Mouse (Mus musculus): ENCODE data around the gene Uck2. TPM values are rescaled to one million over a fixed set of nuclear protein-coding genes. Genes with fewer than 3 reads are reported as not detected.

The Uck2 gene
- polyA plus RNA-seq, 1 experiment, result 160 TPM

DNA sequence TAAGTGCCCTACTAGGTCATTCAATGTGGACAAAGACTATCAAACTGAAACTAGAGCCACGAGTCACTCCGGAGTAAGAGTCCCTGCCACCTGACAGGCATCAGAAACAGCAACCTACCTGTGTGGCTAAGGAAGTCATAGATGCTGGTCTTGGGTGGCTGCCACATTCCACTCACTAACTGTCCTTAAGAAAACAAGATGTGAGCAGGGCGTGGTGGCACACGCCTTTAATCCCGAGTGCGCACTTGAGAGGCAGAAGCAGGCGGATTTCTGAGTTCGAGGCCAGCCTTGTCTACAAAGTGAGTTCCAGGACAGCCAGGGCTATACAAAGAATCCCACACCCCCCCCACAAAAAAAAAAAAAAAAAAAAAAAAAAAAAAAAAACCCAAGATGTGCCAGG lies 35.2 kb downstream of the Uck2 start:
- Histone ChIP-seq H3K27ac (ENCODE audit: control insufficient read depth, insufficient read depth, low read depth, low read length) (no peak overlapping the region), H3K4me3 (ENCODE audit: control insufficient read depth, low read depth, low read length) (no peak overlapping the region), H3K4me1 (ENCODE audit: control insufficient read depth, insufficient read depth, low read length) (no peaks in the 10 kb centered on the region; the same call in 1 of the 2 replicates), H3K27me3 (ENCODE audit: control insufficient read depth, insufficient read depth, low read length) (no peaks in the 10 kb centered on the region), H3K36me3 (ENCODE audit: control insufficient read depth, insufficient read depth, low read length) (no peaks in the 10 kb centered on the region)
- TF ChIP-seq CTCF (IDR thresholded peaks at IDR 0.05; ENCODE audit: control insufficient read depth, insufficient read depth, insufficient replicate concordance, low read depth, low read length) (no peak), POLR2A (IDR thresholded peaks at IDR 0.05; ENCODE audit: control insufficient read depth, low read depth, low read length) (no peak)

DNA sequence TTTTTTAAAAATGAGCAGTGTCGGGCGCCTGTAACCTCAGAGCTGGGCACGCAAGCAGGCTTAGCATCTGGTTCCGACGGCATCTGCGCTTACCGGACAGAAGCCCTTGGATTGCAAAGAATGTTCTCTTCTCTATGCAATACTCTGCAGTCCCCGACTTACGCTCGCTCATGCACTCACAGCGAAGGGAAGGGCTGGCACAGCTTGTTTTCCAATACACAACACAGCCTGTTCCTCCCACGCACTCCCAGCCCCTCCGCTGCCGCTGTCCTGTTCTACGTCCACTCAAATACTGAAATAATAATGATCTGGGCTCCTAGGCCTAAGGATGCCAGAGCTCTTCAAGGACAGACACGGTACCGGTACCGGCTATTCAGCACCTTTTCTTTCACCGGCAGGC lies 35.9 kb downstream of the Uck2 start:
- Histone ChIP-seq H3K36me3 (ENCODE audit: control insufficient read depth, insufficient read depth, low read length) (no peaks in the 10 kb centered on the region), H3K27ac (ENCODE audit: control insufficient read depth, insufficient read depth, low read depth, low read length) (no peak overlapping the region), H3K4me3 (ENCODE audit: control insufficient read depth, low read depth, low read length) (no peak overlapping the region), H3K27me3 (ENCODE audit: control insufficient read depth, insufficient read depth, low read length) (no peaks in the 10 kb centered on the region), H3K4me1 (ENCODE audit: control insufficient read depth, insufficient read depth, low read length) (no peaks in the 10 kb centered on the region; the same call in 1 of the 2 replicates)
- no peak for TF ChIP-seq CTCF (IDR thresholded peaks at IDR 0.05; ENCODE audit: control insufficient read depth, insufficient read depth, insufficient replicate concordance, low read depth, low read length)
- TF ChIP-seq POLR2A (IDR thresholded peaks at IDR 0.05; ENCODE audit: control insufficient read depth, low read depth, low read length), result no peak

DNA sequence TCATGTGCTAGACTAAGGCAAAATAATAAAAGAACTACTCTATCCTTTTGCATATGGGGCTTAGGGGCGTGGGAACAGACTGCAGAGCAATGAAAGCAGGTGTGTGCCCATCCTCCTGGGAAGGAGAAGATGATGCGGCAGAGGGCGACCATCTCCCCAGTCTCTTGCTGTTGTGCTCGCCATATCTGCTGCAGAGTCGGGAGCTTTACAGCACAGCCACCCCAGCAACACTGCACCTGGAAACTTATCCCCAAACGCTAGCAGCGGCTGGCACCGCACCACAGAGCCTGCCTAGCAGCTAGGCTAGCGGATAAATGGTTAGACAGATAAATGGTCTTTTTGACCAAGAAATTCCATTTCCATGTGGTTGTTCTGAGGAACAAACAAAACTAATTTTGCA lies 37.2 kb downstream of the Uck2 start:
- H3K4me3 ChIP-seq (ENCODE audit: control insufficient read depth, low read depth, low read length), result no peak overlapping the region
- H3K36me3 ChIP-seq (ENCODE audit: control insufficient read depth, insufficient read depth, low read length), result no peaks in the 10 kb centered on the region
- no peak overlapping the region for H3K27ac ChIP-seq (ENCODE audit: control insufficient read depth, insufficient read depth, low read depth, low read length)
- TF ChIP-seq CTCF (IDR thresholded peaks at IDR 0.05; ENCODE audit: control insufficient read depth, insufficient read depth, insufficient replicate concordance, low read depth, low read length) (no peak), POLR2A (IDR thresholded peaks at IDR 0.05; ENCODE audit: control insufficient read depth, low read depth, low read length) (no peak)
- no peaks in the 10 kb centered on the region; the same call in 1 of the 2 replicates for H3K4me1 ChIP-seq (ENCODE audit: control insufficient read depth, insufficient read depth, low read length)
- no peaks in the 10 kb centered on the region for H3K27me3 ChIP-seq (ENCODE audit: control insufficient read depth, insufficient read depth, low read length)

DNA sequence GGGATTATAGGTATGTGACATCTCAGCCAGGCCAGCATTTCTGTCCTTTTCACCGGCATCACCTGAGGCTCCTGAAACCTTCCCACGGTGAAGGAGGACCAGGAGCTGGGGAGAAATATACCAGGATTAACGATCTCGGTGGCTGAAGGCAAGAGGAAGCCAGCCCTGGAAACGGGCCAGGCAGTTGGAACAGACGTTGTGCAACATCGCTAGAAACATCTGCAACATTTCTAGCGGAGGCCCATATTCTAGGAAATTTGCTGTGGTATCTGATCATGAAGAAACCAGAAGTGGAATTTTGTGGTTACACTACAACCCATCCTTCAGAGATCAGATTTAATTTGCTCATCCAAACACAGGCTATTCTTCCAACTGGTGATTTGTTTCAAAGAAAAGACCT lies 38.1 kb downstream of the Uck2 start:
- no peak for TF ChIP-seq POLR2A (IDR thresholded peaks at IDR 0.05; ENCODE audit: control insufficient read depth, low read depth, low read length)
- Histone ChIP-seq H3K4me3 (ENCODE audit: control insufficient read depth, low read depth, low read length) (no peak overlapping the region), H3K27me3 (ENCODE audit: control insufficient read depth, insufficient read depth, low read length) (no peaks in the 10 kb centered on the region), H3K27ac (ENCODE audit: control insufficient read depth, insufficient read depth, low read depth, low read length) (no peak overlapping the region), H3K36me3 (ENCODE audit: control insufficient read depth, insufficient read depth, low read length) (no peaks in the 10 kb centered on the region), H3K4me1 (ENCODE audit: control insufficient read depth, insufficient read depth, low read length) (no peaks in the 10 kb centered on the region; the same call in 1 of the 2 replicates)

DNA sequence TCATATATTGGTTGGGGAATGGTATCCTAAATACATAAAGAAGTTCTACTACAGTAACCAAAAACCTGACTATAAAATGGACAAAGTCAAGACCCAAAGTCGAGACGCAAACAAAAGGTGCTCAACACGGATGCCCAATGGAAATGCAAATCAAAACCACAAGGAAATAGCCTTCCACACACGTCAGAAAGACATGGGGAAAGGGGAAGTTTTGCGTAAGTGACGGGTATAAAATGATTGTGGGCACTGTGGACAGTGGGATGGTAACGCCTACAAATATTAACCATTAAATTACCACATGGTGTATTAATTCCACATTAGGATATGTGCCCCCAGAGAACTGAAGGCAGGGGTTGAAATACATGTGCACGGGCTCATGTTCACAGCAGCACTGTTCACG lies 38.8 kb downstream of the Uck2 start:
- Histone ChIP-seq H3K27ac (ENCODE audit: control insufficient read depth, insufficient read depth, low read depth, low read length) (no peak overlapping the region; the same call in 1 of the 2 replicates), H3K4me3 (ENCODE audit: control insufficient read depth, low read depth, low read length) (no peak overlapping the region)

DNA sequence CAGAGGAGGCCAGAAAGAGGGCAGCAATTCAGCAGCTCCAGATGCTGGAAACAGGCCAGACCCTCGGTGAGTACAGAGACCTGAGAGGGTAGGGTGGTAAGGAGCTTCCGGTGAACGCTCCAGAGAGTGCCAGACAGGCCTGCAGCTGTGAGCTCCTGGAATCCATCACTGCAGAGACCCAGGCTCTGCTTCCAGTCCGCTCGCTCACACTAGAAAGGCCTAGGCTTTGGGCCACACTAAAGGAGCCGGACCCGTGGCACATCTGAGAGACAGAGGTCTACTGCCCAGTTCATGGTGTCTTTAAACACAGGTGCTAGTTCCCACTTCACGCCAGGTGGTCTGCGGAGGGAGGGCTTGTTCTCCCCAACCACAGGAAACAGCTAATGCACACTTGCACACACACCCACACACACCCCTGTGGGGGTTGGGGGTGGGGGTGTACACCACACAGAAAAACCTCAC lies 39.9 kb downstream of the Uck2 start:
- no peak overlapping the region for H3K27ac ChIP-seq (ENCODE audit: control insufficient read depth, insufficient read depth, low read depth, low read length)

More for the DNA sequence above, 38.8 kb downstream of the Uck2 start:
- TF ChIP-seq POLR2A (IDR thresholded peaks at IDR 0.05; ENCODE audit: control insufficient read depth, low read depth, low read length), result no peak
- no peak for TF ChIP-seq CTCF (IDR thresholded peaks at IDR 0.05; ENCODE audit: control insufficient read depth, insufficient read depth, insufficient replicate concordance, low read depth, low read length)
- Histone ChIP-seq H3K4me1 (ENCODE audit: control insufficient read depth, insufficient read depth, low read length) (no peaks in the 10 kb centered on the region; the same call in 1 of the 2 replicates), H3K36me3 (ENCODE audit: control insufficient read depth, insufficient read depth, low read length) (no peaks in the 10 kb centered on the region), H3K27me3 (ENCODE audit: control insufficient read depth, insufficient read depth, low read length) (no peaks in the 10 kb centered on the region)

DNA sequence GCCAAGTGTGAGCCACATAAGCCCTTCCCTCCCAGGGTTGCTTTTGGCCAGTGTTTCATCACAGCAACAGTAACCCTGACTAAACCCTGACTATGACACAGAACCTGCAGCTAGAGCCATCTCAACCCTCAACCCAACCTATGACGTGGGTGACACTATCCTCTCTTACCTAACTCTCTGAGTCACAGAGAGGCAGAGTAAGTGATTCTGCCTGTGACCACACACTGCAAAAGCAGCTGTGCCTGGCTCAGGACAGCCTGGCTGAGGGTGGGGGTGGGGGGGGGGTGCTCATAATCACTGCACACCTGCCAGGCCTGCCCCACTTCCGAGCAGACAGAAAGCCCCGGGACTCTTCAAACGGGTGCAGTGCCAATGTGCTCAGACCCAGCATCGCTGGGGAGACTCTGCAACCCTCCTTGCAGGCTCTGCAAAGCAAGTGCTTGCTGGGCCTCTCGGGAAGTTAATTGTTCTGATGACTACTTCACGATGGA lies 42.9 kb downstream of the Uck2 start:
- Histone ChIP-seq H3K4me3 (ENCODE audit: control insufficient read depth, low read depth, low read length) (peak overlapping the region; percentile 84), H3K27me3 (ENCODE audit: control insufficient read depth, insufficient read depth, low read length) (no peaks in the 10 kb centered on the region), H3K36me3 (ENCODE audit: control insufficient read depth, insufficient read depth, low read length) (no peaks in the 10 kb centered on the region), H3K27ac (ENCODE audit: control insufficient read depth, insufficient read depth, low read depth, low read length) (peak overlapping the region; percentile 22), H3K4me1 (ENCODE audit: control insufficient read depth, insufficient read depth, low read length) (no peaks in the 10 kb centered on the region; the same call in 1 of the 2 replicates)
- TF ChIP-seq POLR2A (IDR thresholded peaks at IDR 0.05; ENCODE audit: control insufficient read depth, low read depth, low read length), result no peak
- no peak for TF ChIP-seq CTCF (IDR thresholded peaks at IDR 0.05; ENCODE audit: control insufficient read depth, insufficient read depth, insufficient replicate concordance, low read depth, low read length)

More for the DNA sequence above, 39.9 kb downstream of the Uck2 start:
- Histone ChIP-seq H3K4me3 (ENCODE audit: control insufficient read depth, low read depth, low read length) (no peak overlapping the region), H3K4me1 (ENCODE audit: control insufficient read depth, insufficient read depth, low read length) (no peaks in the 10 kb centered on the region; the same call in 1 of the 2 replicates), H3K36me3 (ENCODE audit: control insufficient read depth, insufficient read depth, low read length) (no peaks in the 10 kb centered on the region), H3K27me3 (ENCODE audit: control insufficient read depth, insufficient read depth, low read length) (no peaks in the 10 kb centered on the region)
- TF ChIP-seq CTCF (IDR thresholded peaks at IDR 0.05; ENCODE audit: control insufficient read depth, insufficient read depth, insufficient replicate concordance, low read depth, low read length) (no peak), POLR2A (IDR thresholded peaks at IDR 0.05; ENCODE audit: control insufficient read depth, low read depth, low read length) (no peak)
